Mouse (Mus musculus) kidney, embryonic 14.5 days (tissue): ENCODE data around the gene Tns3. TPM values are rescaled to one million over a fixed set of nuclear protein-coding genes. Genes with fewer than 3 reads are reported as not detected.

Experiments
- ATAC-seq: fragments of 200-750 bp; cut with Nextera tagmentation; 2 replicates; pipeline ENCODE4 v1.8.0; 2017; ENCODE audit warnings: moderate number of reproducible peaks, mild to moderate bottlenecking, moderate TSS enrichment, moderate library complexity; ENCODE audit not compliant: low FRiP score, low TSS enrichment
- H3K27ac ChIP-seq: fragments of 300-500 bp; sonication (generic); 2 replicates; pipeline ENCODE4 v1.5.1; 2014; ENCODE audit warnings: low read depth, mild to moderate bottlenecking, low read length, moderate library complexity, mixed read lengths
- H3K27me3 ChIP-seq: fragments of 300-500 bp; sonication (generic); 2 replicates; pipeline ENCODE4 v1.6.1; 2014; ENCODE audit warnings: mild to moderate bottlenecking, low read length; ENCODE audit not compliant: control insufficient read depth, insufficient read depth
- H3K36me3 ChIP-seq: fragments of 300-500 bp; sonication (generic); 2 replicates; pipeline ENCODE4 v1.6.1; 2014; ENCODE audit warnings: low read length, mixed read lengths; ENCODE audit not compliant: control insufficient read depth, insufficient read depth
- H3K4me1 ChIP-seq: fragments of 300-500 bp; sonication (generic); 2 replicates; pipeline ENCODE4 v1.6.1; 2014; ENCODE audit warnings: low read length, mixed read lengths; ENCODE audit not compliant: control insufficient read depth, insufficient read depth
- H3K4me2 ChIP-seq: fragments of 300-500 bp; sonication (generic); replicated peaks from 2 replicates; pipeline ENCODE4 v1.6.1; 2014; ENCODE audit warnings: low read depth, mild to moderate bottlenecking, low read length
- H3K4me3 ChIP-seq: fragments of 300-500 bp; sonication (generic); 2 replicates; pipeline ENCODE4 v1.5.1; 2014; ENCODE audit warnings: mild to moderate bottlenecking, low read length
- H3K9ac ChIP-seq: fragments of 300-500 bp; sonication (generic); 2 replicates; pipeline ENCODE4 v1.6.1; 2014; ENCODE audit warnings: low read depth, mild to moderate bottlenecking, low read length, moderate library complexity
- H3K9me3 ChIP-seq: fragments of 300-500 bp; sonication (generic); 2 replicates; pipeline ENCODE4 v1.6.1; 2016; ENCODE audit warnings: low read length; ENCODE audit not compliant: control insufficient read depth
- WGBS: fragments of 180-500 bp; shearing (Covaris S2); extraction: QIAGEN DNeasy Blood & Tissue Kit; methylation state at CpG from one replicate; pipeline ENCODE4 v1.1.7; 2014; 5-methylcytosine and 5-hydroxymethylcytosine counted together
- polyA plus RNA-seq: library from polyadenylated mRNA; unstranded; fragments of >200 nt; fragmentation: Nextera tagmentation; extraction: Ambion mirVana; gene quantifications from 2 replicates; pipeline ENCODE4 v1.2.1, GENCODE M21; 2014

The Tns3 gene
- polyA plus RNA-seq, 1 experiment from 2014 or later, result 20.3 TPM

DNA sequence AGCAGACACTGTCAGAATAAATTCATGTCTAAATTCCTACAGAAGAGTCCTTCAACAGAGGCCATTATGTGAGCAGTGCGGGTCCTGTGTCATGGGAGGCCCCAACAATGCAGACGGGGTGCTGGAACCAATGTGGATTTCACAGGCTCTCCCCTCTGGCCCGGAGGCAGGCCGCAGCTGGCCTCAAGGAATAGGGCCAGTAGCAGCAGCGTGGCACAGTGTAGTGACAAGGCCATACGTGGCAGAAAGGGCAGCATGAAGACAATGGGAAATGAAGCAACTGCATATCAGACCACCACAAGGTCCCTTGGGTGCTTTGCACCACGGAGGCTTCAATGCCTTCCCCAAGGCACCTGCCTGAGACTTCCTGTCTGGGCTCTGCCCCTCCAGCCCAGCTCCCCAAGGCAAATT, 62.9 kb downstream of the Tns3 start:
- H3K27me3 ChIP-seq, result no peaks in the 10 kb centered on the region
- ATAC-seq, result no peak; the same call in 1 of the 2 replicates
- no peak overlapping the region for H3K27ac ChIP-seq
- H3K36me3 ChIP-seq, result peaks cover 21% of the 10 kb centered on the region; the same call in 1 of the 2 replicates
- H3K9me3 ChIP-seq, result no peaks in the 10 kb centered on the region
- no peak overlapping the region for H3K4me2 ChIP-seq
- no peak overlapping the region for H3K4me3 ChIP-seq
- H3K9ac ChIP-seq, result no peak overlapping the region
- 72% methylated on average over 7 of the region's 7 CpGs for WGBS
- H3K4me1 ChIP-seq, result peaks cover 7% of the 10 kb centered on the region; the same call in 1 of the 2 replicates

DNA sequence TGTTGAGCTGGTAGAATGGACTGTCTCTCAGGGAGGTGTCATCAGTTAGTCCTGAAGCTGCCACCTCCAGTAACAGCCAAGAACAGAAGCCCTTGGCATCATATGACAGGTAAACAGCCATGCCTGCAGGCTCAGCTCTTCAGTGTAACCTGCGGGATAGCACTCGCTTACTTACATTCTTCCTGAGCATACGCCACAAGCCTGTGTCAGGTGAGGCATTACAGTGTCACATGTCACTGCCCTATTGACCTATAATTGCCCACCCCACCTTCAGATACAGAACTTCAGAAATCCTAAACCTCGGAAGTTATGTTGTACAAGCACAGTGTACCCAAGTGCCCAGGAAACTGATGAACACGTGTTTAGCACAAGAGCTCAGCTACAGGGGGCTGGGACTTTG, 68.7 kb downstream of the Tns3 start:
- 73% methylated on average over 5 of the region's 5 CpGs for WGBS
- no peak for ATAC-seq

DNA sequence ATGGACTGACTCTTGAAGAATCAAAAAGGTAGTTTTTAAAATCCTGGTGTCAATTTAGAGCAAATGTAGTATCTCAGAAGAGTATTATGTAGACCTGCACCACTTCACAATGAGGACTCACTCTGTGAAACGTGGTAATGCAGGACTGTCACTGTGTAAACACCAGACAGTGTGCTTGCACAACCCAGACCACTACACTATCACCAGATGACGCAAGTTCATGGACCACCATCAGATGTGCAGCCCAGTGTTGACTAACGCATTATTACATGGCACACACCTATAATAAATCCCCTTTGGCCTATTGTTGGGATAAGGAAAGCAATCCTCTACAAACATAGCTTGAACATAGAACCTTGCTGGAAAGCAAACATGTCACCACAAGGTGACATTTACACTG, 71.2 kb downstream of the Tns3 start:
- Histone ChIP-seq H3K9ac (no peak overlapping the region), H3K4me2 (no peak overlapping the region), H3K27ac (no peak overlapping the region), H3K36me3 (peaks cover 8% of the 10 kb centered on the region; the same call in 1 of the 2 replicates), H3K4me3 (no peak overlapping the region), H3K27me3 (no peaks in the 10 kb centered on the region), H3K4me1 (peaks cover 10% of the 10 kb centered on the region; the same call in 1 of the 2 replicates), H3K9me3 (no peaks in the 10 kb centered on the region)
- no peak for ATAC-seq
- WGBS, result 82% methylated on average over 3 of the region's 3 CpGs

More for the DNA sequence above, 68.7 kb downstream of the Tns3 start:
- H3K4me3 ChIP-seq, result no peak overlapping the region
- H3K9ac ChIP-seq, result no peak overlapping the region
- H3K4me1 ChIP-seq, result peaks cover 10% of the 10 kb centered on the region; the same call in 1 of the 2 replicates
- no peak overlapping the region for H3K27ac ChIP-seq
- no peaks in the 10 kb centered on the region for H3K9me3 ChIP-seq
- H3K4me2 ChIP-seq, result no peak overlapping the region
- H3K36me3 ChIP-seq, result peaks cover 14% of the 10 kb centered on the region; the same call in 1 of the 2 replicates
- no peaks in the 10 kb centered on the region for H3K27me3 ChIP-seq

- no peak overlapping the region for H3K27ac ChIP-seq
- H3K4me3 ChIP-seq, result no peak overlapping the region
- no peak for ATAC-seq
- no peaks in the 10 kb centered on the region for H3K9me3 ChIP-seq
- 84% methylated on average over 5 of the region's 5 CpGs for WGBS
- peaks cover 10% of the 10 kb centered on the region; the same call in 1 of the 2 replicates for H3K4me1 ChIP-seq
- H3K9ac ChIP-seq, result no peak overlapping the region
- H3K27me3 ChIP-seq, result no peaks in the 10 kb centered on the region
- no peak overlapping the region for H3K4me2 ChIP-seq
- peaks cover 6% of the 10 kb centered on the region; the same call in 1 of the 2 replicates for H3K36me3 ChIP-seq
These were observed 73.1 kb downstream of the Tns3 start for GRCm38 (mm10) chr11:8591271-8591670.

DNA sequence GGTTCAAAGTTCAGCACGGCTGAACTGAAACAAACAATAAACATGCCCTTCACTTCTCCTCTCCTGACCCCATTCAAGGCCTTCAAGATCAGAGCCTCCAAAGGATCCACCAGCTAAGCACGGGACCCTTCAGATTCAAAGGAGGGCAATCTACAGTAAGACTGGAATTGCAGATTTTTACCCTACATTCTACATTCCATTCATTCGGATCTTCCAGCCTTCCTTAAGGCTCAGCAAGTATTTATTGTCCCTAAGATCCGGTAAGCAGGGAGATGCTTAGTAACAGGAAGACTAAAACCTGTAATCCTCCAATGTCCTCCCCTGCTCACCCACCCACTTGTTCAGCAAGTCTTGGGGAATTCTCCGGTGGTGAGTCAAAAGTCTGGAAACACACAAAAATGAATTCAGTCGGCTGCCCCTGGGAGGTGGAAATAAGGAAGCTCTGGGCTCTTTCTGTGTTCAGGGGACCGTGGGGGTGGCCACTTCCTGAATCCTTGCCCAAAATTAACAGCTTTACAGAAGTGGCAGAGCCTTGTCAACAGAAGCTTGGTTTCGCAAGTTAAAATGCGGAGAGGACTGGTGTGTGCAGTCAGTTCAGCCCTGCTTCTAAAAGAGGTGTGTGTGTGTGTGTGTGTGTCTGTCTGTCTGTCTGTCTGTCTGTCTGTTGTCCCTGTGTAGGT, 75.0 kb downstream of the Tns3 start:
- no peak overlapping the region; the same call in 1 of the 2 replicates for H3K27ac ChIP-seq
- 61% methylated on average over 9 of the region's 9 CpGs for WGBS

DNA sequence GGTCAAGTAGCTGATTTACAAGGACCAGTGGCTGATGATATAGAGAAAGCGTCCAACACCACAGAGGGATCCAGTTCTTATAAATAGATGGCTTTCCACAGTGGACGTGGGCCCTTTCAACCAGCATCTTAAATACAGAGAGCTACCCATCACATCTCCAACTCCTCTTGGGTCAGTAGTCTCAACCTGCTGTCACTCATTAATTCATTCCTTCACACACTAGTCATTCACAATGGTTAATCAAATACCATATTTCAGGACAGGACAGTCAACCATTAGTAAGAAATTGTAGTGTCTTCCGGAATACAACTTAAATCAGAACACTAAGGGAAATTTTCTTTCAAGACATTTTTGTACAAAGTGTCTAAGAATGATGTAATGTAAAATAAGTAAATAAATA, 76.4 kb downstream of the Tns3 start:
- Histone ChIP-seq H3K27me3 (no peaks in the 10 kb centered on the region), H3K27ac (no peak overlapping the region), H3K9me3 (no peaks in the 10 kb centered on the region), H3K4me3 (no peak overlapping the region), H3K9ac (no peak overlapping the region), H3K4me2 (no peak overlapping the region), H3K36me3 (peaks cover 6% of the 10 kb centered on the region; the same call in 1 of the 2 replicates), H3K4me1 (peaks cover 19% of the 10 kb centered on the region; the same call in 1 of the 2 replicates)
- no peak for ATAC-seq
- WGBS, result 87% methylated on average over 3 of the region's 3 CpGs

More for the DNA sequence above, 75.0 kb downstream of the Tns3 start:
- H3K4me1 ChIP-seq, result peaks cover 17% of the 10 kb centered on the region; the same call in 1 of the 2 replicates
- peaks cover 6% of the 10 kb centered on the region; the same call in 1 of the 2 replicates for H3K36me3 ChIP-seq
- H3K4me2 ChIP-seq, result no peak overlapping the region
- no peaks in the 10 kb centered on the region for H3K27me3 ChIP-seq
- ATAC-seq, result no peak
- H3K9ac ChIP-seq, result no peak overlapping the region
- H3K9me3 ChIP-seq, result no peaks in the 10 kb centered on the region
- H3K4me3 ChIP-seq, result no peak overlapping the region

GRCm38 (mm10) chr11:8586996-8587644, 77.2 kb downstream of the Tns3 start:
- H3K27ac ChIP-seq, result no peak overlapping the region

DNA sequence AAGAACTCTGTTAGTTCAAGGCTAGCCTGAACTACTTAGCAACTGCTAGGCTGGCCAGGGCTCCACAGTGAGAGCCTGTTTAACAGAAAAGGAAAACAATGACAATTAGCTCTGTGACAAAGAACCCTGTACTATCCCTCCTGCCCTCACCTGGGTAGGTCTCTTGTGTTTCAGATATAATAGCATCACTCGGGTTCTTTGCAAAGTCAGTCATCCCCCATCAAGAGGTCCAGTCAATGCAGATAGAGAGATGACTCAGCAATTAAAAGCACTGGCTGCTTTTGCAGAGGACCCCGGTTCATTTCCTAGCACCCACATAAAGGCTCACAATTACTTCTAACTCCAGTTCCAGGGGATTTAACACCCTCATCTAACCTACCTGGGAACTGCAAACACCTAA, 78.0 kb downstream of the Tns3 start:
- no peak overlapping the region for H3K27ac ChIP-seq
- H3K9me3 ChIP-seq, result no peaks in the 10 kb centered on the region
- no peak overlapping the region for H3K4me3 ChIP-seq
- H3K9ac ChIP-seq, result no peak overlapping the region
- peaks cover 6% of the 10 kb centered on the region; the same call in 1 of the 2 replicates for H3K36me3 ChIP-seq
- 79% methylated on average over 2 of the region's 2 CpGs for WGBS
- H3K27me3 ChIP-seq, result no peaks in the 10 kb centered on the region
- H3K4me2 ChIP-seq, result no peak overlapping the region
- 0 out of 2 replicates have a peak, but pooled peaks cover 19% of the 10 kb centered on the region for H3K4me1 ChIP-seq
- ATAC-seq, result no peak

More at GRCm38 (mm10) chr11:8586996-8587644, 77.2 kb downstream of the Tns3 start:
- H3K4me3 ChIP-seq, result no peak overlapping the region
- H3K36me3 ChIP-seq, result peaks cover 6% of the 10 kb centered on the region; the same call in 1 of the 2 replicates
- peaks cover 23% of the 10 kb centered on the region; the same call in 1 of the 2 replicates for H3K4me1 ChIP-seq
- no peak overlapping the region for H3K4me2 ChIP-seq
- no peak for ATAC-seq
- no peak overlapping the region for H3K9ac ChIP-seq
- no peaks in the 10 kb centered on the region for H3K27me3 ChIP-seq
- 70% methylated on average over 10 of the region's 10 CpGs for WGBS
- no peaks in the 10 kb centered on the region for H3K9me3 ChIP-seq

- WGBS, result 92% methylated on average over 3 of the region's 3 CpGs
- no peak for ATAC-seq
- 0 out of 2 replicates have a peak, but pooled peaks cover 14% of the 10 kb centered on the region for H3K4me1 ChIP-seq
- peaks cover 6% of the 10 kb centered on the region; the same call in 1 of the 2 replicates for H3K36me3 ChIP-seq
- H3K9me3 ChIP-seq, result no peaks in the 10 kb centered on the region
- no peak overlapping the region for H3K9ac ChIP-seq
- H3K4me2 ChIP-seq, result no peak overlapping the region
- no peak overlapping the region for H3K27ac ChIP-seq
- no peaks in the 10 kb centered on the region for H3K27me3 ChIP-seq
- H3K4me3 ChIP-seq, result no peak overlapping the region
These were observed 78.6 kb downstream of the Tns3 start for GRCm38 (mm10) chr11:8585686-8586085.
